Mouse (Mus musculus) cerebellum, adult 8-10 months (tissue): Measurements from ENCODE around the gene Slc7a11.

Experiments
- DNase-seq: peaks from one replicate; pipeline ENCODE4 v3.0.0; 2022

Gene Slc7a11

DNA sequence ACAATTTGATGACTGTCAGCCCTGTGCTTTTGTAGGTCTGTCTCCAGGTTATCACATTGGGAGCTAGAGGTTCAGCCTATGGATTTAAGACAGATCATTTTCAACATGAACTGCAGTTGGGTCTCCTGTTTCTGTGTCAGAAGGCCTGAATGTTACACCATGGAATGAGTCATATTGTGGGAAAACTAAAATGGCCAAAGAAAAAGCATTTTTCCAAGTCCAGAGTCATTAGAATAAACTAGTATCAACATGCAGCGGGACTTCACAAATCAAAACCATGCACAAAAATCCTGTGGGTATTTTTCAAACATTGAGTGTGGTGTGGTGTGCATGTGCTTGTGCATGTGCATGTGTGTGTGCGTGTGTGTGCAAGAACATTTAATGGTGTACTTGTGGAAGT lies 482.8 kb downstream of the Slc7a11 start:
- no peak for DNase-seq

DNA sequence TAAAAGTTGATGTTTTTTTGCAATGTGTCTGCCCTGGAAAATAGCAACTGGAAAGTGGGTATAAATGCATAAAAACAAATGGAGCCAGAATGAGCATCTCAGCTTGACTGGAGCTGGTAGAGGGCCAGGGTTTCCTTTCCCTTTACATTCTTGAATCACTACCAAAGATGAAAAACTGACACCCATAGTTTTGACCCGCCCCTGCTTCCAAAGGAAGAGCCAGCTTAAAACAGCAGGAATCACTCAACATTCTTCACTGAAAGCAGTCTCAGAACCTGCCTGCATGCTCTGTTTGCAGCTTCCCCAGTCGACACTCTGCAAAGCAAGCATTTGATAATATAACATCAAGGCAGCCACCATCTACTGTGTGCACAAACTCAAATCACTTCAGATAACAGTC lies 496.6 kb downstream of the Slc7a11 start:
- no peak for DNase-seq

DNA sequence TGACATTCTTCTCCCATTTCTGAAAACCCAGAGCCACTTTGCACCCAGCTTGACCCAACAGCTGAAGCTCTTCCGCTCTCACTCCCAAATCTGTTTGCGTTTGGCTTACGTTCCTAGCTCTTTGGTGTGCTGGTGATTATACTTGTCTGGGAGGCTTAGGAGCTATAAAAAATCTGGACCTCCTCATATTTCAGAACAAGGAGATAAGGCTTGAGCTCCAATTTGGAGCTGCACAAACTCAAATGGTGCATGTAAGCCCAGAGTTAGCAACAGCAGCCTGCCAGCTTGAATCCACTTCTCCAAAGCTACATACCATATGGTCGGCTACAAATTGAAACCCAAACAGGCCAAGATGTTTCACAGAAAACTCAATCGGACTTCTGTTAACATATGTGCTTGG lies 498.6 kb downstream of the Slc7a11 start:
- DNase-seq, result no peak

DNA sequence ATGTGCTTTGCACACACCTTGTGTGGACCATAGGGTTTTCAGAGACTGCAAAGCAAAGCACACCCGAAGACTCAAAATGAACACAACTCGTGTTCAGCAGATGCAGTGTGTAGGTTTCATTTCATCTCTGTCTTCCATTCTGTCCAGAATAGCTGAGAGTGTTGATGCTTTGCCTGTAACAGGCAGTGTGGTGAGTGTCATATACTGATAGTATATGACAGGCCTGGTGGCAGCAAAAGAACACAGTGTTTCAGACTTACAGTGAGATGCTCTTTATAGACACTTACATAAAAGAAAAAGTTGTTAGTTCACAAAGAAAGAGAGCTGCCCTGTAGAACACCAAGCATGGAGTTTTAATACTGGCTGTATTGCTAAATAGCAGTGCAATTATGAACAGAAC lies 505.8 kb downstream of the Slc7a11 start:
- DNase-seq, result no peak

DNA sequence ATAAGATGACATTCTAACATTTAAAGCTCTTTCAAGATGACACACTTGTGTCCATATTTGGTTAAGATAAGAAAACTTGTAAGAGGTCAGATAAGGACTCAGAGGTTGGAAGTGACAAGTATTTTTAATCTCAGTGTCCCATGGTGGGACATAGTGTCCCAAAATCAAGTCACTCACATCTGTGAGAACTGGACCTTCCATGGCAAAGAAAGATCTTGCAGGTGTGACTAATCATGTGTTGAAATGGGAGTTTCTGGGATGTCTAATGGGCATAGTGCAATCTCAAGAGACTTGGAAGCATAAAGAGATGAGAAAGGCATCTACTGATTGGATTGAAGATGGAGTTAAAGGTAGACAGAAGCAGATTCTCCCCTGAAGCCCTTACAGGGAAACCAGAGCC lies 513.9 kb downstream of the Slc7a11 start:
- no peak for DNase-seq

DNA sequence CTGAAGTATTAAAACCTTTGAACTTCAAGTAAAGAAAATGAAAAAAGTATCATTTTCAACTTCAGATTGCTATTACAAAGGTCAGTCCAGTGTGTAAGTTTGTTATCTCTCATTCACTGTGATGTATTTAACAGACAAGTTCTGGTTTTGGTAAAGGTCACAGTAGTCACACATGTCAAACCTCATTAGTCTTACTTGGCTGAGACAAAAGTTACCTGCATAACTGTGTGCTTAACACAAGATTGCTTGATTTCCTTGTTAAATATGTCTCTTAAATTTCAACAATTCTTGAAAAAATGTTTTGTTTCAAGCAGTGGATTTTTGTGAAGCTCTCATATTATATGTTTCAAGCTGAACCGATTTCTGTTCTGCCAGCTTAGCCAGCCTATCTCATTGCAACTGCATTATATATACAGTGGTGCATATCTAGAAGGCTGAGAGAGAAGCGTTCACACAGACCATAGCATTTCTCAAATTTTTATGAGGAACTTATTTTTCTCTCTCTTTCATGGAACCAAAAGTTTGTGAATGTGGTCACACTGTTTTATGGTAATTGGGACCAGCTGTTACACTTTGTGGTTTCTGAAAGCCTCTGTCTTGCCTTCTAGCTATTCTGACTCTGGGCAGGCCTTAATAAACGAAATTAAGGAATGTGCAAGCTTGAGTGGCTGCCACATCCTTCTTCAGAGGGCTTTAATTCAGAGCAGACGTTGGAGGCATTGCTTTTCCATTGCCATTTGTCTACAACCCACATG lies 514.7 kb downstream of the Slc7a11 start:
- DNase-seq, result no peak

DNA sequence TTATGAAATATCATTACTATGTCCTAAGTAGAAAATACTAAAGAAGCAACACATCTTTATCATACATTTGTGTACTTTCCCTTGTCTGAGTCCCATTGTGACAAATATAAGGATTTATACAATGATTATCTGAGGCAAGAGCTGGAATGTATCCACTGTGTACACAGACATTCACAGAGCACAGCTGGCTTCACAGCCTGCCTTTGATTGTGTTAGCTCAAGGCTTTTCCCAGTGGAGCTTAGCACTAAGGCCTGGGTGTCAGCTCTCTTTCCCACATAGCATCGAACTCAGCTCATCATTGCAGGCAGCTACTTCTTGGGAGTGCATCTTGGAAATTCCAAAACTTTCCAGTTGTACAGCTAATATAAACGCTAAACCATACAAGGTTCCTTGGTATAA lies 529.5 kb downstream of the Slc7a11 start:
- DNase-seq, result no peak

DNA sequence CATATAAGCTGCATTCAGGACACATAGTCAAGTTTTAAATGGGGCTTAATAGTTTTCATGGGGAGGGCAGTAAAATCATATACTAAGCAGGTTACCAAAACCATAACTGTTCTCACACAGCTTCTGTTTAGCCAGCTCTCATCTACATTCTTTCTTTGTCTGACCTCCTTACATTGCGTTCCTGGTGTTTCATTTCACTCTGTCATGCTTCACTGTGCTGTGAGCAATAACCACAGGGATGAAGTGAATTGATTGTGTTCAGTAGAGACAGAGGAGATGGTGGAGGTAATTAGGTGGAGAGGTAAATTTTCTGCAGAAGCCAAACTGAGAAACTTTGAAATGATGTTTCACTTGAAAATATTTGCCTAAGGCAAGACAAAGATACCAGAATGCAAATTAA lies 532.5 kb downstream of the Slc7a11 start:
- no peak for DNase-seq

DNA sequence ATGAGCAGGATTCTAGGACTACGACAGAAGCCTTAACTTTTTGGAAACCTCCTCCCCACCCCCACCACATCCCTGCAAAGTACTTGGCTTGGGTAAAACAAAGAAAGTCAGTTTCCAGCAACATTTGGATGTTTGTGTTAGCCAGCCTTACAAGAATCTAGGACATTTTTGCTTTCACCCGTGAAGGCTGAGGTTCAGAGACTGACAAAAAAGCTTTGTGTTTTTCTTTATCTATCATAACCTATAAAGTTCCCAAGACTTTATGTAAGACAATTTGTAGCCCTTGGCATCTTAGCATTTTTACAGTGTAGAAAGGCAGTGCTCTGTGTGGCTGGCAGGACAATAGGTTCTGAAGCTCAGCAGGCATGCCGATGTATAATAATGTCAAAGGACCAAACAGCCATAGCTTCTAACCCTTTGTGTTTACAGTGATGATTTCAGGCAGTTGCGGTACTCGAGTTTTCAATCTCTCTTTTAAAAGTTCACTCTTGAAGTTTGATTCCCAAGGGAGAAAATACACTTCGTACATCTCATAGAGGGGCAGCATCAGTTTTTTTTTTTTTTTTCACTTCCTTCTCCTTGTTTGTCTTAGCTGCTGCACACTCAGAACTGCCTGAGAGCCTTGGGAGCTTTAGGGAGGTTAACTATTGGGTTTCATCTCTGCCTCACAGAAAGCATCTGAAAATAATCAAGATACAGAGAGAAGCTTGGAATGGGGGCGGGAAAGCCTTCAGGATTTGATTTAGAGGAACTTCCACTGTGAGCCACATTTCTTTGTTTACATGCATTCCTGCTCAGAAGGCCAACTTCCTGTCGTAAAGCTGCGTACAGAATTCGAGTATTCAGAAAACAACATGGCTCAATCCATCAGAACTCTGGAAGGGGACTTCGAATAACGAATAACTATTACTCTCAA lies 534.7 kb downstream of the Slc7a11 start:
- no peak for DNase-seq

DNA sequence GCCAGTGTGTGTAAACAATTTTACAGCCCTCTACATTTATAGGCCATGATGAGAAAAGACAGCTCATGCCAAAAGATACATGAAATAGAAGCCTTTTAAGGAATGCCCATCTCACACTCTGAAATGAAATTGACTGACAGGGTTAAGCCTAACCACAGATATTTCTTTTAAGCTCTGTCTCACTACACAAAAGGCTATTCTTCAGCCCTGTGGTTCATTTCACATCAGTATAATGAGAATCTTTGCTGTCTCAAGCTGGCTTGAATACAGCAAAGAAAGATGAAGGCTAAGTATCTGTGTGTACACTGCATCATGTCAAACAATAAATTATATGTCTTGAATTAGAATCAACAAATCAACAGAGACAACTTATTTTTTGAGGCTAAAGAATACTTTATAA lies 549.5 kb downstream of the Slc7a11 start:
- DNase-seq, result no peak

DNA sequence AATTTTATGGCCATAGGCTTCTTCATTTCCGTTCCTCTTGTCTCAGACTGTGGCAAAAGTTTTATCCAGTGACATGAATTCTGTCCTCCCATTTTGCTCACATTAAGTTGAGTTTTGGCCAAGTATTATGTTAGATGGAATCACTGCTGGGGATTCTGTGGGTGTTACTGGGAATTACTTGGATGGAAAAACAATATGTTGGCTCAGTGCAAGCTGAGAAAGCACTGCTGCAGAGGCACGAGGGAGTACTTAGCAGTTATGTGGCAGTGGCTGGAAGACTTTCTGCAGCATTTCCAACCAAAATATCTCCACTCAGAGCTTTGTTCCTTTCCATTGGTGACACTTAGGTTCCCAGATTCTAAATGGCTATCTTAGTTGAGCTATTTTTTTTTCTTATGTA lies 556.1 kb downstream of the Slc7a11 start:
- no peak for DNase-seq

DNA sequence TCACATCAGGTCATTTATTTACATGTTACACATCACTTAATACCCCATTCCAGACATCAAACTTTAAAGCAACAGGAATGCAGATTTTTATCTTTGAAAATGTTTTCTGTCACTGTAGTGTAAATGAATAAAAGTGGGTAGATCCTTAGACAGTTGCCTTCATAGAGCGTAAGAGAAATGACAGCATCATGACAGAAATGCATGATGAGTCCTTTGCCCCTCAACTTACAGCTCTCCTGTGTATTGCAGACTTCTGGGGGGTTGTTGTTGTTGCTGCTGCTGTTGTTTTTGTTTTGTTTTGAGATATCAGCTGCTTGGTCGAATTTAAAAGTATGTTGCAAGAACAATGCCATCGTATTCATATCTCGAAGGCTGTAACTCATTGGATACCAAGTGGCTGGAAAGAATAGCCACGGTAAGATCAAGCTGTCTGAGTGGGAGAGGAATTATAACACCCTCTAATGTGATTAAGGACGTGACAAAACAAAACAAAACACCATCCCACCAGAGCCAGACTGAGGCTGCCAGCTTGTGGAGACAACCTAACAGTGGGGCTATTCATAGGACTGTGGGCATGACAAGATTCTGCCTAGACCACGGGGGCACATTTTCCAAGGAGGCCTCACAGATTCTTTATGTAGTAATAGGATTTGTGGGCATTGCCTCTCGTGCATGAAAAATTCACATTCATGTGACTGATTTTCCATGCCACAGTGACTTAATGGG lies 557.0 kb downstream of the Slc7a11 start:
- DNase-seq, result no peak

DNA sequence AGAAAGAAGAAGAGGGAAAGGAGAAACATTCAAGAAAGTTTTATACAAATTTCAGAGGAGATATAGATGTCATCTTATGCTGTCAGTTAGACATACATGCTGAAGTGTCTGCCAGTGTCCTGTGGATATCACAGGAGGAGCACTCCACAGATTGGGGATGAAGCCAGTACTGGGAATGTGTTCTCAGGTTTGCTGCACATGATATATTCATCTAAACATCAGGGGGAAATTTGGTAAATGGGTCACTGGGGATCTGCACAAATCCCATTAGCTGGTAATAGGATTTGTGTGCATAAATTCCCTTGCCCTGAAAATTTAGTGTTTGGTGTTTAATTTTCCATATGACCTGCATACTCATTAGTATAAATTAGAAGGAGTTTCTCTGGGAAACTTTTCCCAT lies 562.9 kb downstream of the Slc7a11 start:
- no peak for DNase-seq

DNA sequence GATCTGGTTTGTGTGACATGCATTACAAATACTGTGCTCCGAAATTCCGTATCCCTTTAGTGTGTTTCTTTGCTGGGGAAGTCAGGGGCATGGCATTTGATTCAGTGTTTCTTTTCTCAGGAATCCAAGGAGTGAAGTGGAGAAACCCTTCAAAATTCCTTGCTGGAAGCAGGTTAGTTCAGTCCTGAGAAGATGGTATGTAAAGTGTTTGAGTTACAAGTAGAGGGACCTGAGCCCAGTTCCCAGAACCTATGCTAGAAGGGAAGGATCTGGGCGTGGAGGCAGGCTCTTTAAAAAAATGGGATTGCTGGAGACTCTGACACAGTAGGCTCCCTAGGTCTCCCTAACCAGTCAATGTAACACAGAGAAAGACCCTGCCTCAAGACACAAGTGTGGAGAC lies 572.6 kb downstream of the Slc7a11 start:
- no peak for DNase-seq

DNA sequence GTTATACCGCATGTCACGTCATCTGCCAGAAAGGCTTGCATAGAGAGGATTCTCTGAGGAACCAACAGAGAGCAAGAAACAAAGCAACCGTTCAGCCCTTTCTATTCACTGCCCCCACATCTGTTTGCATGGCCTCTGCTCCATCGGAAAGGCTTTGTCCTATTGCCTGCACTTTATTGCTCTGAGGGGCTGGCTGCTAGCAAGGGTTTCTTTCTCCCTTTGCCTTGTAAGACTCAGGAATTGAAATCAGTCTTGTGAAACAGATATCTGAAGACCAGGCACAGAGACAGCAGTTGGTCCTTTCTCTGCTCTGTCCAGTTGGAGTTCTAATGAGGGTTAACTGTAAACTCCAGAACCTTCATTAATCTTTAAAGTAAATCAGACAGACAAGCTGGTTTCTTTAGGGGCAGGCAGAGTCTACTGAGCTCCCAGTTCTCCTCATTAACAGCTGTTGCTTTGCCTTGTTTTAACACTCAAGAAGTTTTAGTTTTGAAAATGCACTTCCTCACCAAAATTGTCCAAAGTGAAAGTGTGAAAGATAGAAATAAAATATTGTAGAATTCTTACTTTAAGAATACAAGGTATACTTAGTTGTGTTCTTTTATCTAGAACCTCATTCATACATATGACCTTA lies 575.3 kb downstream of the Slc7a11 start:
- no peak for DNase-seq

DNA sequence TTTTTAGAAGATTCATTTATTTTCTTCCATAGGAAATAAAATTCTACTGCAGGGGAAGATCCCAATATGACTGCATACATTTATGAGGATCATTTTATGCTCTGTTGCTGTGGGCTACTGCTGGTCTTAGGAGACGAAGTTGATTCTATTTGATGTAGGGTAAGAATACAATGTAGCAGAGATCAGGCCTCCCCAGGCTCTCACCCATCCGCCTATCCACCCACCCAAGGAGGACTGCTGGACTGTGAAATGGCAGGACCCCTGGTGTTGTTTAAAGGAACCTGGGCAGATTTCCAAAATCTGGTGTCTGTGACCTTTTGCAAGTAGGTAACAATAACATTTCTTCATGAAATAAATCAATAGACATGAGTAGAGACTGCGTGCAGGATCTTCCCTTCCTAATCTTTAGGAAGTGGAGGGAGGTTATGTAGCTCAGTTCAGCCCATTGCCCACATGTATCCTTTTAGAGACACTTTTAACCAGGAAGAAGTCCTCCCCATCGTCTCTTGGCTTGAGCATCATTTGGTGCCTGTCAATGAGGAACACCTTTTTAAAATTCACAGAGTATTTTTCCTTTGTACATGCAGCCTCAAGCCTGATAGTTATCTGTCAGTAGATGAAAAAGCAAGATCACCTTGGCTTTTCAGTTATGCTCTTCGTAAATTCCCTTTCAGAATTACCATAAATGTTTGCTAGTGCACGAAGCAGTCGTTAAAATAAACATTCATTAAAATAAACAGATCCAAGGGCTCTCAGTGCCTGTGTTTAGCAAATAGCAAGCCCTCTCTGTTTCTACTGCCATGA lies 576.1 kb downstream of the Slc7a11 start:
- no peak for DNase-seq

DNA sequence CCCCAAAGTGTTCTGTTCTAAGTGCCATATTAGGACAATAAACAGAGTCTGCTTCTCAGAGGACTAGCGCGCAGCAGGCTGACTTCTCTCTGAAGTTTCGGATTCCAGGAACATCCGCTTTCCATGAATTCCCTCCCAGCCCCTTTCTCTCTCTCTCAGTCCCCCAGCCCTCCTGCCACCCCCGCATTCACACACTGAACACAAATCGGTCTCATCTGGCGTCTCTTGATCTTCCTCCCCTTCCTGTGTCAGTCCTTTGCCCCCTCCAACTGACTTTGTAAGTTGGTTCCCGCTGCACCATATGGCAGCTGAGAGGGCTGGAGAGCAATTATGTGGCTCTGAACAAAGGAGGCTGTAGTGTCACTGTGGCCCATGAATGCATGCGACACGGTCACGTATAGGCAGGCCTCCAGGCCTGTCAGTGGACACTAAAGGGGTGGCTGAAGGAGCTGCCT lies 577.3 kb downstream of the Slc7a11 start:
- no peak for DNase-seq

DNA sequence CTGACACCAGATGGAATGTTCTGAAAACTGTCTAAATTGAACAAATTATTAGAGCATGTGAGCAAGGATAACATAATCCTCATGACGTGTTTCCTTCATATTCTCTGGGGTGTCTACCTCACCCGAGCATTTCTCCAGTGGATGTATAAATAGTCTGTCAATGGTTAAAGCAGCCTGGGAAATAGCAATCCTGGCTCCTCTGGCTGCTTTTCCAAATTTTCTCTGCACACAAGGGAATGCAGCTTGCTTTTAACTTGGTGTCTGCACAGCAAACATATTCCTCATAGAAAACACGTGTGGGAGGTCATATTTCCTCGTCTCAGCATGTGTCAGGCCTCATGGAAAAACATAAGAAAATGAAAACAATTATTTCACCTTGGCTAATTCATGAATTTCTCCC lies 586.6 kb downstream of the Slc7a11 start:
- DNase-seq, result no peak

DNA sequence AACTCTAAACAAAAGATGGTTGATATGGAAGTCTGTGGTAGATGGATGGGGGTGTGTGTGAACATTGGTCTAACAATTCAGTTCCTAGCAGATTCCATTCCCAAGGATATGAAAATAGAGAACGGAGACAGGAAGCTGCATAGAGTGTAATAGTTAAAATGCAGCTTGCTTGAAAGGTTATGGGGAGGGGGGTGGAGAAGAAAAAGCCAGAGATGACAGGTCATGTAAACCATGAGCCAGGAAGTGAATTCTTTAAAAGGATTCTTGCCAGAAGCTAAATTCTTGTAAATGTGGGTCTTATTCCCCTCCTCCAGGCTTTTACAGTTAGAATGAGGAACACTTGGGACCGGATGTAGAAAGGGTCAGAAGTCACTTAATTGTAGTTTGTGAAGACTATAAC lies 589.1 kb downstream of the Slc7a11 start:
- DNase-seq, result no peak

DNA sequence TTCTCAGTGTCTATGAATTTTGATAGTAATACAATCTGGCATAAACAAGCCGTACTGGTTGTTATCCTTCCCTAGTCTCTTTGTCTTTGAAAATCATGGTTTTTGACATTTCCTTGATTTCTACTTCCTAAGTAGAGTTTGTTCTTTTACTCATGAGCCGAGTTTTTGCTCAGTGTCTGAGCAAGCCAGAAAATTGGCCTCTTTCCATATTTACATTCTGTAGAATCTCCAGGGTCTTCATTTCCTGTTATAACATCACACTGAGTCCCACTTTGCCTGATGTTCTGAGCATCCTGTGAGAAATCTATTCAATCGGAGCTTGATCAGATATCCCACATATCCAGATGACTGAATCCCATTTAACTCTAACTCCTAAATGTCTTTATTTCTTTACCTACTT lies 600.4 kb downstream of the Slc7a11 start:
- no peak for DNase-seq
